Mouse (Mus musculus): ENCODE data around the gene Mnt. TPM values are rescaled to one million over a fixed set of nuclear protein-coding genes. Genes with fewer than 3 reads are reported as not detected.

Gene Mnt
- total RNA-seq, 4 experiments from 2014 or later, result 5.8 to 11.7 (median 7.8) TPM

- no peak for DNase-seq (ENCODE audit: low spot score in 2 of 2)
Measured at GRCm38 (mm10) chr11:74845784-74846183, 15.1 kb downstream of the Mnt start.

- no peak for DNase-seq (ENCODE audit: low spot score in 2 of 2)
Measured at GRCm38 (mm10) chr11:74847919-74848521, 17.3 kb downstream of the Mnt start.

GRCm38 (mm10) chr11:74850998-74851661 lies 20.4 kb downstream of the Mnt start:
- no peak for DNase-seq (ENCODE audit: low spot score in 2 of 2)

- no peak for DNase-seq (ENCODE audit: low spot score in 2 of 2)
Measured at GRCm38 (mm10) chr11:74857756-74858155, 27.0 kb downstream of the Mnt start.

GRCm38 (mm10) chr11:74862129-74862528 lies 31.4 kb downstream of the Mnt start:
- no peak for DNase-seq (ENCODE audit: low spot score in 2 of 2)

- no peak for DNase-seq (ENCODE audit: low spot score in 2 of 2)
Measured at GRCm38 (mm10) chr11:74863471-74863870, 32.8 kb downstream of the Mnt start.

- DNase-seq (ENCODE audit: low spot score in 2 of 2), result no peak
Measured at GRCm38 (mm10) chr11:74864421-74864820, 33.7 kb downstream of the Mnt start.

GRCm38 (mm10) chr11:74865252-74865651 lies 34.5 kb downstream of the Mnt start:
- no peak for DNase-seq (ENCODE audit: low spot score in 2 of 2)

GRCm38 (mm10) chr11:74866640-74867039 lies 35.9 kb downstream of the Mnt start:
- DNase-seq (ENCODE audit: low spot score in 2 of 2), result peak; percentile 92 to 96

- peak; percentile 91 to 96 for DNase-seq (ENCODE audit: low spot score in 2 of 2)
Measured at GRCm38 (mm10) chr11:74867181-74867580, 36.5 kb downstream of the Mnt start.

GRCm38 (mm10) chr11:74868046-74868760 lies 37.5 kb downstream of the Mnt start:
- DNase-seq (ENCODE audit: low spot score in 2 of 2), result no peak

GRCm38 (mm10) chr11:74869603-74870002 lies 38.9 kb downstream of the Mnt start:
- no peak for DNase-seq (ENCODE audit: low spot score in 2 of 2)

- peak in 1 of 2 experiments; percentile 61 for DNase-seq (ENCODE audit: low spot score in 2 of 2)
Measured at GRCm38 (mm10) chr11:74870544-74870943, 39.8 kb downstream of the Mnt start.

GRCm38 (mm10) chr11:74870991-74871622 lies 40.4 kb downstream of the Mnt start:
- DNase-seq (ENCODE audit: low spot score in 2 of 2), result no peak

GRCm38 (mm10) chr11:74874630-74875029 lies 43.9 kb downstream of the Mnt start:
- no peak for DNase-seq (ENCODE audit: low spot score in 2 of 2)

- peak in 1 of 2 experiments; percentile 36 for DNase-seq (ENCODE audit: low spot score in 2 of 2)
Measured at GRCm38 (mm10) chr11:74876801-74877200, 46.1 kb downstream of the Mnt start.

- DNase-seq (ENCODE audit: low spot score in 2 of 2), result no peak
Measured at GRCm38 (mm10) chr11:74880999-74881398, 50.3 kb downstream of the Mnt start.

- no peak for DNase-seq (ENCODE audit: low spot score in 2 of 2)
Measured at GRCm38 (mm10) chr11:74881979-74882378, 51.3 kb downstream of the Mnt start.

- peak in 1 of 2 experiments; percentile 59 for DNase-seq (ENCODE audit: low spot score in 2 of 2)
Measured at GRCm38 (mm10) chr11:74883098-74883497, 52.4 kb downstream of the Mnt start.

GRCm38 (mm10) chr11:74894619-74895018 lies 63.9 kb downstream of the Mnt start:
- DNase-seq (ENCODE audit: low spot score in 2 of 2), result no peak
